Mouse (Mus musculus) kidney, adult 11 months (tissue): ENCODE measurements around the gene Vav2.

Source experiments
- DNase-seq: peaks from one replicate; pipeline ENCODE4 v3.0.0; 2022

The Vav2 gene

DNA sequence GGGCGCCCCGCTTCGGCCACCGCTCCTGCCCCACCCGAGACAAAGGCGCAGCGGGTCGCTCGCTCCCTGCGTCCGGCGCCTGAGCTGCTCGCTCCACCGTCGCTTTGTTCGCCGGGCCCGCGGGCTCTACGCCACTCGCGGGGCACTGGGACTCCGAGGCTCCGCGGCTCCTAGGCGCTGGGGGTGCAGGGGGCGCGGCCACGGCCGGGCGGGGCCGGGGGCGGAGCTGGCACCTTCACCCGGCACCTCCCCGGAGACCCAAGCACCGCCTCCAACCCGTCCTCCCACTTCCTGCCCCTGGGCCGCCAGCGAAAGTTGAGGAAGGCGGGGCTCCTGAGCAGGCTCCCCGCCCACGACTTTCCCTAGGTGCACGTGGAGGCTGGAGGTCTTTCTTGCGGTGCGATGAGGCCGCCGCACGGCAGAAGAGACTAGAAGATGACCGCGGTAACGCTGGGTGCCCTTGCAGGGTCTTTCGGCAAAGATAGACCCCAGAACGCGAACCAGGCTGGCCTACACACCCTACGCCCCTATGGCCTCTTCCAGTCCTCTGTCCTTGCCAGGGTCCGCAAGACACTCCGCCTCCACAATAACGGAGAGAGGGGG lies at the start of gene Vav2:
Gene Vav2 (minus strand): TSS at position 179 of the 603 bp plus-strand sequence.
- DNase-seq = peak; percentile 94

DNA sequence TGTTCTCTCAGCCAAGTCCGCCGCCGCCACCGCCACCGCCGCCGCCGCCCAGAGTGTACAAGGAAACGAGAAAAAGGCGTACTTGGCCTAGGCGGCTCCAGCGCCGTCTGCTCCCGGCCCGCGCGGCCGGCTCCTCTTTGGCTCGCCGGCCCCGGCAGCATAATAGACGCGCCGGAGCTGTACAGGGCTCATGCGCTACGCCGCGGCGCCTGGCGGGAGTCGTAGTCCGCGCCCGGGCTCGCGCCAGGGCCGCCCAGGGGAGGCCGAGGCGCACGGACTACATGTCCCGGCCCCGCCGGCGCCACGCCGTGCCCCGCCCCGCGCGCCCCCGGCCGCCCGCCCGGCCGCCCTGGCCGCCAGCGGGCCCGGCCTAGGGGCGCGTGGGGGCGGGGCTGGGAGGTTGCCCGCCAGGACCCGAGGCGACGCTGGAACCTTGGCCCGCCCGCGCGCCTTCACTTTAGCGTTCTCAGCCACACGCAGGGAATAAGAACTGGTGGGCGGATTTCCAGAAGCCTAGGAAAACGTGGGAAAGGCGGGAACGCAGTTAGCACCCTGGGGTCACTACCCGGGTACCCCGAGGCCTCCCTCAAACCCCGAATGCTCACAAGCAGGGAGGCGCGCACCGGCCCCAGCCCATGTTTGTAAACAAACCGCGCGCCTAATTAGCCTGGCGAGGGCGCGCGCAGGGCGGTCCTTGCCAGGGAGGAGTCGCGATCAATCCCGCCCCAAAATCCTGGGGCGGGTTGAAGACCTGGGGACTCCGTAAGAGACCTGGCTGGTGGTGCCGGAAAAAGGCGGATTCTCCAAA lies 48.9 kb upstream of the Vav2 start:
- peak; percentile 94 for DNase-seq

DNA sequence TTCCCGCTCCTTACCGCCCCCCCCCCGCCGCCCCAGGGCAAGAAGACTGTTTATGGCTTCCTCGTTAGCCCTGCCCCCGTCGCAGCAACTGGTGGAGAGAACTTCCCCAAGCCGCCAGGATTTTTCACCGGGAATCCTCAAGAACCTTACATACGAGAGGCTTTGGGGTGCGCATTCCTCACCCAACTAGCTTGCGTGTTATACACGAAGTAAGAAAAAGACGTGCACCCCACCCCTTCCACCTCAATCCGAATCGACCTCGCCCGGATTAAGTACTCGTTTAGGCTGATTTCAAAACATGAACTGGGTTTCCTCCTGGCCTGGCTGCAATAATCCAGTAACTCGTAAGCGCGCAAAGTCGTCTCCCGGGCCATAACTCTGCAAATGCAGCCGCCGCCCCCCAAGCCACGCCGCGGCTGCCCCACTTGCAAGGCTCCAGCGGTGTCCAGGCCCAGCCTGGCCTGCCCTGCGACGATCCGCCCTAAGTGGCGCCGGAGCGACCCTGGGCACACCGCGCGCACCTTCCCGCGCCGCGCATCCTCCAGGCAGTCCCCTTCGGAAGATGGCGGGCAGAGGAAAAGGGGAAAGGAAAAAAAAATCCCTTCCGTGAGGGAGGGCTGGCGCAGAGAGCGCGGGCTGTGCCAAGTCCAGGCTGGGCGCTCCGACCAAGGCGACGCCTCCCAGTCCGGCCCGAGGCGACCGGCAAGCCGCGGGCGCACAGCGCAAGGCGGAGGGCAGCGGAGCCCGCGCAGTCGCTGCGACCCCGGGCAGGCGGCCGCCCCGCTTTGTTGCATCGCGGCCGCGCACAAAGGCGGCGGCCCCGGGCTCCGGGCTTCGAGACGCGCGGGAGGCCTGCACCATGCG lies 48.0 kb upstream of the Vav2 start:
- DNase-seq = peak; percentile 46

DNA sequence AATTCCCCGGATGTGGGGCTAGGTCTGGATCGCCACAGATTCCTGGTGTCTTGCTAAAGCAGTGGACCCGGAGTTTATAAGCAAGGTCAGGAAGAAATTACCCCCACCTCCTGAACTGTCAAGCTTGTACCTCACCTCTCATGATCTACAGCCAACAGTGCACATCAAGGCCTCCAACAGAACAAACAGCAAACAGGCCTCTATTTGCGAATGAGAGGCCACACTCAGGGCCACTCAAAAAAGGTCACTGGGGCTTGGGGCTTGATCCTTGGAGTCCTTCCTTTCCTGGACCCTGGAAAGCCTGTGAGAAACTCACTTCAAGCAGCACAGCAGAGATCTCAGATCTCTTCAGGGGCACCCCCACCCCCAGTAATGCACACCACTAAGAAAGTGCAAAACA lies 47.1 kb upstream of the Vav2 start:
- DNase-seq = no peak

DNA sequence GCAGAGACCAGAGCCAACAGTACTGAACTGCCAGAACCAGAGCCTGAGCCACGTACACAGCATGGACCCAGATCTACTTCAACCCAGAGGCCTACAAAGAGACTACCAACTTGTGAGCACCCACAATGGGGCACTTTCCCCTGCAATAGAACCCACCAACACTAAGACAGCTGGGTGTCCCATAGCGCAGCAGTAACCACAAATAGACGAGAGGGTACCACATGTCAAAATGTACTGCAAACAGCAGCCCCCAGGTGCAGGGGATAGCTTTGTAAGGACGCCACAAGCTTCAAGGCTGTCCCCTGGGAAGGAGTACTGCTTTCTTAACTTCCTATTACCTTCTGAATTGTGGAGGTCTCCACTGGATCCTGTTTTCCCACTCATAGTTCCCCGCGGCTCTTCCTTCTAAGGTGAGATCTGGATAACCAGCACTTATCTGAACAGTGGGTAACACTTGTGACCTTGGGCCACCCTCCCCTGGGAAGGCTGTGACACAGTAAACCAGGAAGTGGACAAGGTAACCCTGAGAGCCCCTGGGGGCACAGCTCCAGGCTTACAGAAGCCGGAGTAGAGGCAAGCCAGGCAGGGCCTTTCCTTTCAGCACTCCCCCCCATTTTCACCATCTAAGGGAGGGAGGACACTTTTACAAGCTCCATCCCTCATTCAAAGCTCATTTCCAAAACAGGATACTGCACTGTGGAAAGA lies 46.4 kb upstream of the Vav2 start:
- DNase-seq = no peak

DNA sequence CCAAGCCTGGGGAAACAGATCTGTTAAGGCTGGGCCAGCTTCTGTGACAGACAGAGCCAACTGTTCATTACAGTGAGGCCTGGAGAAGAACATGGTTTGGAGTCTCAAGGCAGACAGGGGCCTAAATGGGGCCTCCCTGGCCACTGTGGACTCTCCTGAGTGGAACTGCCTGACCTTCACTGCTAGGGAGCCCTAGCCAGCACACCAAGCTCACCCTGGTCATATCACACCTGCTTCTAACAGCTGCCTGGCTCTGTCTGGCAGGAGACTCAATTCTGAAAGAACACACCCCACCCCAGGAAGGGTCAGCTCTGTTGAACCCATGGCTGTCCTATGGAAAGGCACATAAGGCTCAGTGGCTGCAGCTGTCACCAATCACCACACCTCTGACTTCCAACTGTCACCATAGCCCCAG lies 44.3 kb upstream of the Vav2 start:
- no peak for DNase-seq

DNA sequence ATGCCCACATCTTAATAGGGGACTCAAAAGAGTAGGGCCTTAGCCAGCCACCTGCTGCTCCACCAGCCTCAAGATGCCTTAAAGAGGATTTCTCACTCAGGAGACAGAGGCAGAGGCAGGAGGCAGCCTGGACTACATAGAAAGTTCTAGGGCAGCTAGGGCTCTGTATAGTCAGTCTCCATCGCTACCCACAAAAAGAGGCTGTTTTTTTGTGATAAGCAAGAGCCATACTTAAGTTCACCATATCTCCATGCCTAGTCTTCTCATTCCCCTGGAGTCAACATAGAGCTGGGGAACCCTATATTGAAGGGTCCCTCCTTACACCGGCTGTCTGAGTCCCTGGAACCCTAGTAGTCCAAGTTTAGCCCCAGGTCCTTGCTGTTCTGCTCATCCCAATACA lies 43.7 kb upstream of the Vav2 start:
- no peak for DNase-seq

DNA sequence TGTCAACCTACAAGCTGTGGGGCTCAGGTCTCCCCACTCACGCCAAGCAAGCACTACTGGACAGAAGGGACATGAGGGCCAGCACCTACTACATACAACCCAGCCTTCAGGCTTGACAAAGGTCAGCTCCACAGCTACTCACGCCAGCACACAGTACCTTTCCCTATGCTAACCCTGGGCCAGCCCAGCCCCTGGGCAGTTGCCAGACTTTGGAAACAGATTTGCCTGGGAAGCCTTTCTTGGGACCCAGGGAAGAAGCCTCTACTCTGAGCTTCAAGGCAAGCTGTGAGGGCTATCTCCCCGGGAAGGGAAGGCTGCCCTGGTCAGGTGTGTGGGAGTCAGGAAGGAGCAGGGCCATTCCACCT lies 43.1 kb upstream of the Vav2 start:
- peak; percentile 57 for DNase-seq

DNA sequence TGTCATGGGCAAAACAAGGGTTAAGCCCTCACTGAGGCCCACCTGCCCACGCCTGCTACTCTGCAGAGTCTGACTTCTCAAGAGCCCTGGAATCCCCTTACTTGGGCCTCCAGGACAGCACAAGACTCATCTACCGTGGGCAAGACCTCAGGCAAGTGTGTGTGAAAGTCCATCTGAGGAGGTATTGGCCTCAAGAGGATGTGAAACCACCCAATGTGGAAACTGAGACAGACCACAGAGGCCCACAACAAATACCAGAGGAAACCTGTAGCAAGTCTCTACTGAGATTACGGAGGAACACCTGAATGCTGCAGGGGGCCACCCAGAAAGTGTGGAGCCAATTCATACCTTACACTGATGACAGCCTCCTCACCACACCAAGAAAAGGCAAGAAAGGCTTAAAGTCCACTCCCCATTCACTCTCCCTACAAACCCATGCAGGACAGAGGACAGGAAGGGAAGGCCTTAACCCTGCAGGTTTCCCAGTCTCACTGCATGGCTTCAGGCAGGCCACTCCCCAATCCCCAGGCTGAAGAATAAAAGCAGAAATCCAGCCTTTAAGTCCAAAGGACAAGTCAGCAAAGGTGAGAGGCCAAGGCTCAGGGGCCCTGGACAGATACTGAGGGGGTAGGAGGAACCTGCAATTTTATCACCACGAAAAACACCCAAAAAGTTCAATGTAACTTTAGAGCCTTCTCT lies 42.6 kb upstream of the Vav2 start:
- no peak for DNase-seq

DNA sequence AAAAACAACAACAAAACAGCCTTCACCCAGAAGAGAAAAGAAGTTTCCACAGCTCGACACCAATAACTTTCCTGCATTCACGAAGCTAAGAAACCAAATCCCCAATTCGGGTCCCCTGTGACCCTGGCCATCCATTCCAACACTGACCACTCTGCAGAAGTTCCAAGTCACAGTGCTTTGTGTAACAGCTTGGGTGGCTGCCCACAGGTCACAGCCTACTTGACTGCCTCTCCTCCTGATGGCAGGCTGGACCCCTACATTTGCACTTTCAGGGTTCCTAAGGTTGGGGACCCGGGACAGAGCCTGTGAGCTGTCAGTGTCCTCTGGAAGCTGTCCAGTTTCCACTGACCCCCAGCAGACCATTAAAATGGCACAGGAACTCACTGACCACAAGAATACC lies 36.1 kb upstream of the Vav2 start:
- no peak for DNase-seq

DNA sequence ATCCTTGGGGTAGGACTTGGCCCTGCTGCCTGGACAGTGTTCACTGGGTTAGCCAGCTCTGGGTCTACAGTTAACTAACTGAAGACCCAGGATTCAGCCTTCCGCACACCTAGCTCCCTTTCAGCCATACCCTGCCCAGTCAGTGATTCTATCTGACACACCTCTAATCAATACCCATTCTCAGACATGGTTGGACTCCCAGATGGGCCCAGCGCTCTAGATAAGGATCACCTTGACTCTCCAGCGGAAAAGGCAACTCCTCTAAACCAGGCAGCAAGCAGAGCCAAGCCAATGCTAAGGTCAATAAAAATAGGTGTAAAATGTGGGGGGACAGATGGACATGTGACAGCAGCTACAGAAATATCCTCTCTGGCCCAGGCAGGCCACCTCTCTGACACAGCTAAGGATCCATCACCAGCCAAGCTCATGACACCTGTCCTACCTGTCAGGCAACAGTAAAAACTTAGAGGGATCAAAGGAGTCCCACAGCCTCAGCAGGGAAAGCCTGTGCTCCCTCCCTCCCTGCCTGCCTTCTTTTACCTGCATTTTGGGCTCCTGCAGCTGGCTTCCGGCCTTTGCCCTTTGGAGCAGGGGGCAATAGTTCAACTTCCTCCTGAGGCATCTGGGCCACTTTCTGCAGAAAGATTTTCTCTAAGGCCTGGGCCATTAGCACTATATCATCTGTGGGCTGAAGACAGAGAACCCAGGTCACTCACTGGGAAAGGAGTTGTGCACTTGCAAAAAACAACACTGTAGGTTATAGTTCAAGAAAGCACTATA lies 35.2 kb upstream of the Vav2 start:
- DNase-seq = peak; percentile 88

DNA sequence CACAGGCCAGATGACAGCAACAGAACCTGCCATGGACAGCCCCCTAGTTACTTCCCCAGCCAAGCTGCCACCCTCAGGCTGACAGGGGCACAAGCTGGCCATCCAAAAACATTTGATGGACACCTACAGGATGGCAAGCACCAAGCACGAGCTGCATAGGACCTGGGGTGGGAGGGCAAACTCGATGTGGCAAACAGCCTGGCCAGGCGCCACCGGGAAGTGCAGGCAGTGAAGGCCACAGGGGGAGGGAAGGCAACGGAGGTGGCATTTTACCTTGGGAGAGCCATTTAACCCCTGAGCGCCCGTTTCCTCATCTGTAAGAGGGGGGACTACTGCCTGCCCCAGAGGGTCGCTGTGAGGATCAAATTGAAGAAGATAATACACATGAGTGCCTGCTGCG lies 33.8 kb upstream of the Vav2 start:
- no peak for DNase-seq

DNA sequence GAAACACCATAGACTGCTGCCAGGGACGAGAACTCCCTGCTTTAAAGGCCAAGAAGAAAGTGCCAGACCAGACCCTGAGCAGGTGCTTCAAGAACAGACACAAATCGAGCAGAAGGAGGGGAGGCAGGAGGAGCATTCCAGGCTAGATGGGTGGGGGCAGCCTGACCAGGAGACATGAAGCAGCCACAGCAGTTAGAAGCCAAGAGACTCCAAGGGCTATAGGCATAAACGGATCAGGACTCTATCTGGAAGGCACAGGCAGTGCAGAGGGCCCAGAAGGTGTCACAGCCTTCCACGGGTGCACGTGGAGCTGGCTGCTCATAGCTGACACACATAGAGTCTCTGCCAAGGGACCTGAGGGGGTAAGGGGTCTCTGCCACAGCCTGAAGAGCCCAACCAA lies 33.3 kb upstream of the Vav2 start:
- DNase-seq = no peak

DNA sequence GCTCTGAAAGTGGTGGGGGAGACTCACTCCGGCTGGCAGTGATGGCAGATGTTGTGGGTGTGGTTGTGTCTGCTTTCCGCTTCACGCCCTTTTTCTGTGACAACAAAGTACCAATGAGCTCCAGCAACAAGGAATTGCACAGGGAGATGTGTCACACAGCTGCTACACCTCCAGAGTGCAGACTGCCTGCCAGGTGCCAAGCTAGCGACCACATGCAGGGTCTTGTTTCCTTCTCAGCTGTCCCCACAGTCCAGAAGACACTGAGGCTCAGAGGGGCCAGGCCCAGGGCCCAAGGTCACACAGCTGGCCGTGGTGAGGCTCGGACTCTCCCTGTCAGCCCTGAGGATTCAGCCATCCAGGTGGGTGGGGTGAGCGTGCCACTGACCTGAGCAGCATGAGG lies 32.9 kb upstream of the Vav2 start:
- DNase-seq = no peak

DNA sequence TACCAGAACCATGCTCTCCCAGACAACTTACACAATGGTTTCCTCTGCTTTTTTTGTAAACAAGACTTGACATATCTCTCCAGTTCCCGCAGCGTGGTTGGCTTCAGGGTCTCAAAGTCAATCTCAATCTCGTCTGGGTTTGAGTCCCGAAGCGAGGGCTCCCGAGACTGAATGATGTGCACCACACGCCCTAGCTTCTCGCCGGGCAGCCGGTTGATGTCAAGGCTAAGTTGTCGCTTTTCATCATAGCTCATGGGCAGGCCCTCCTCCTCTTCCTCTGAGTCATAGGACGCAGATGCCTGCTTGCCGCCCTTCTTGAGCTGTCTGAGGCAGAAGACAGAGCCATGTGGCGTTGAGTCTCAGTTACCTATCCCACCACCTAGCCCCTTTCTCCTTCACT lies 23.4 kb upstream of the Vav2 start:
- no peak for DNase-seq

DNA sequence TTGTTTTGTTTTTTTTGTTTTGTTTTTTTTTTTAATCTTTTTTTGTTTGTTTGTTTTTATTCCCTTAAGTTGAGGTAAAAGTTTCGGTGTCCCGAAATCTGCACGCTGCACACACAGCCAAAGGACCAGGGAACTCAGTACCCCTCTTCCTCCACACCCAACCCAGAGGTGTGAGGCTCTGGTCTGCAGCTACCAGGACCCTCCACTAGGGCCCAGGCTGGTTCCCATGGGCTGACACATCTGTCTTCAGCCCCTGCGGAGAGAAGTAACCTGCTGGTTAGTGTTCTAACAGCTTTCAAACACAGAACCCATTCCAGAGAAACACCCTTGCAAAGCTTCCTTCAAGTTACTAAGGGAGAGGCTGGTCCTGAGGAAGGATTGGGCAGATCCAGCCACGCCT lies 20.9 kb upstream of the Vav2 start:
- no peak for DNase-seq

DNA sequence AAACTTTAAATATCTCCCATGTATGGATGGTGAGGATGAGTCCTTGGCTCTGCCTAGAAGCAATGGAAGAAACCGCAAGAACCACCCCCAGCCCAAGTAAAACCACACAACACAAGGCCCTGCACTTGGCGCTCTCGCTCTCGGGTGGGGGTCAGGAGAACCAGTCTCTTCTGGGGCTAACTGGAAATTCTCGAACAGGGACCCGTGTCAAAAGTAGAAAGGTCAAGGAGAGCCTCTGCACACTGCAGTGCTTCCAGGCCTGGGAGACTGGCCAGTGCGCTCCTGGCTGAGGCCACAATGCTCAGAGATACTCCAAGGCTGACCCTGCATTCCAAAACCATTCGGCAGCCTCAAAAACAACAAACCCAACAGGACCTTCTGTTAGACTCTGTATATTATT lies 20.0 kb upstream of the Vav2 start:
- DNase-seq = no peak

DNA sequence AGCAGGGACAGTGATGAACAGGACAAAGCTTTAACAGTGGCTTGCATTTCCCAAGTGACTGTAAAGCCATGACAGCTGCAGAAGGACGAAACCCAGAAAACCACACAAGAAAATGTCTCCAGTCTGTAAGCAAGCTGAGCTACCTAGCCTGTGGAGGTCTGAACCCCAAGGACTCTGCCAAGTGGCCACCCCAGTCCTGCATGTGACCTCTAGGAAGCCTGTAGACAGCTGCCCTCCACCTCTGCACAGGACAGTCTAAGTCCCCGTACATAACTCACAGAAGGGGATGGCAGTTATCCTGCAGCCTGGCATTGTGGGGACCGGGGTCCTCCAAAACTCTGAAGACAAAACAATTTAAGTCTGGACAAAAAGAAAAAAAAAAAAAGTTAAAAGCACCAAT lies 19.1 kb upstream of the Vav2 start:
- no peak for DNase-seq

DNA sequence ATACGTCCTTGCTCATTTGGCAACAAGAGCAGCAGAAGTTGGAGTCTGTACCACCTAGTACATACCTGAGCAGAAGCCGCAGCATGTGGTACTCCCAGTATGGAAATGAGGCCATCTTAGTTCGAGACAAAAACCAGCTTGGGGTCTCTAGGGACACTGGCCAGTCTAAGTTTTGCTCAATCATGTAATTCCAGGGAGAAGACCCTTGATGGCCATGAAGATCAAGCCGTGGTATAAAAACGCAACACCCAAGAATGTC lies 16.5 kb upstream of the Vav2 start:
- DNase-seq = no peak

DNA sequence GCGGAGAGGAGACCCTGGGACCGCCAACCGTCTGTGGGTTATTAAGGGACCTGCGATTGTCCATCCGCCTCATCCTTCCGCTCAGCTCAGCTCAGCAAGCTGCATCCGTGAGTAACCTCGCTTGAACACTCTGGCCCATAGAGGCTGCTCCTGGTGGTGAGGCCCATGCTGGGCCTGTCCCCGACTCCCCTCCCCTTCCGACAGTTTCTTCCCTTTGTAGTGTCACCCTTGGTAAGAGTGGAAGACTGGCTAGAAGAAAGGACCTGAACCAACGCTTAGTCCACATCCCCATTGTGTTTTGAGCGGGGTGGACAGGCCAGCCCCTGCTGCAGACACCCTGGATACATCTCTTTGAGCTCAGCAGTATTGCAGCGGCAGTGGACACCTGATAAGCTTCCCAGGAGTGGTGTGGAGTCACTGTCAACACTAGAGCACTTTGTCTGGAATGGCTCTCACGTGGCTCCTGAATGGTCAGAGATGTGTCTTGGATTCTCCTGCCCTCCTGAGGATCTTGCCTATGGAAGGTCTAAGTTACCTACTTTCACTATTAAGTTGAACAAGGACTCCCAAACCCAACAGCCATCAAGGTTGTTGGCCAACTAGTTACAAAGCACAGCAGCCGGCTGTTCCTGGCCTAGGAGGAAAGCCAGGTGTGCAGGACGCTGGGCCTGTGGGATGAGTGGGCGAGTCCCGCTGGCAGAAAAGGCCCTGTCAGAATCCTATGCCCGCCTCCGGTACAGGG lies 16.0 kb upstream of the Vav2 start:
- no peak for DNase-seq
